Mouse (Mus musculus): ENCODE measurements at regions not wholly inside any gene's neighbourhood (a gene's known extent, or its start where the extent isn't known, plus 50 kb on each side); places are given as distances from the start of the nearest gene placed in this dataset.
A peak's percentile ranks its signal among the peaks of the same experiment; 100 is the strongest.

GRCm38 (mm10) chr19:36235131-36235530 is 113.0 kb upstream of the Pcgf5 start:
- DNase-seq (ENCODE audit: low spot score in 2 of 2), result no peak

GRCm38 (mm10) chr19:36236576-36237345 is 111.3 kb upstream of the Pcgf5 start:
- no peak for DNase-seq (ENCODE audit: low spot score in 2 of 2)

GRCm38 (mm10) chr19:36237751-36238150 is 110.4 kb upstream of the Pcgf5 start:
- no peak for DNase-seq (ENCODE audit: low spot score in 2 of 2)

- no peak for DNase-seq (ENCODE audit: low spot score in 2 of 2)
Observed at GRCm38 (mm10) chr19:36238536-36238935, 109.6 kb upstream of the Pcgf5 start.

- no peak for DNase-seq (ENCODE audit: low spot score in 2 of 2)
Observed at GRCm38 (mm10) chr19:36242396-36242795, 105.7 kb upstream of the Pcgf5 start.

GRCm38 (mm10) chr19:36242946-36243345 is 105.2 kb upstream of the Pcgf5 start:
- no peak for DNase-seq (ENCODE audit: low spot score in 2 of 2)

GRCm38 (mm10) chr19:36252522-36252921 is 95.6 kb upstream of the Pcgf5 start:
- no peak for DNase-seq (ENCODE audit: low spot score in 2 of 2)

- DNase-seq (ENCODE audit: low spot score in 2 of 2), result peak; percentile 7 to 26
Observed at GRCm38 (mm10) chr19:36257748-36258538, 90.2 kb upstream of the Pcgf5 start.

GRCm38 (mm10) chr19:36261819-36262218 is 86.3 kb upstream of the Pcgf5 start:
- DNase-seq (ENCODE audit: low spot score in 2 of 2), result no peak

- no peak for DNase-seq (ENCODE audit: low spot score in 2 of 2)
Observed at GRCm38 (mm10) chr19:36263923-36264322, 84.2 kb upstream of the Pcgf5 start.

- DNase-seq (ENCODE audit: low spot score in 2 of 2), result no peak
Observed at GRCm38 (mm10) chr19:36264397-36264796, 83.7 kb upstream of the Pcgf5 start.

GRCm38 (mm10) chr19:36265276-36265675 is 82.8 kb upstream of the Pcgf5 start:
- DNase-seq (ENCODE audit: low spot score in 2 of 2), result no peak

- no peak for DNase-seq (ENCODE audit: low spot score in 2 of 2)
Observed at GRCm38 (mm10) chr19:36266346-36266745, 81.8 kb upstream of the Pcgf5 start.

GRCm38 (mm10) chr19:36273466-36273865 is 74.6 kb upstream of the Pcgf5 start:
- DNase-seq (ENCODE audit: low spot score in 2 of 2), result no peak

GRCm38 (mm10) chr19:36285465-36285864 is 62.6 kb upstream of the Pcgf5 start:
- no peak for DNase-seq (ENCODE audit: low spot score in 2 of 2)

GRCm38 (mm10) chr19:36290778-36291177 is 57.3 kb upstream of the Pcgf5 start:
- DNase-seq (ENCODE audit: low spot score in 2 of 2), result no peak

GRCm38 (mm10) chr19:36293177-36293969 is 54.7 kb upstream of the Pcgf5 start:
- no peak for DNase-seq (ENCODE audit: low spot score in 2 of 2)
